Mouse (Mus musculus) Patski (cell line): ENCODE results near the gene Ppat. TPM values are rescaled to one million over a fixed set of nuclear protein-coding genes. Genes with fewer than 3 reads are reported as not detected.

Experiments
- ATAC-seq: fragments of 100-300 bp; one replicate; pipeline ENCODE4 v1.8.0; 2021
- CTCF ChIA-PET: fragments of 350-600 bp; sonication (Branson Sonifier 250); formaldehyde crosslinking; loops from one replicate; lab custom pipeline; 2022; ENCODE audit warnings: inconsistent platforms; lab: Charles Lee
- POLR2A ChIA-PET: fragments of 350-600 bp; sonication (Branson Sonifier 250); formaldehyde crosslinking; loops from one replicate; lab custom pipeline; 2022; ENCODE audit warnings: antibody characterized with exemption, inconsistent platforms; lab: Charles Lee
- DNase-seq: peaks from one replicate; pipeline ENCODE4 v3.0.0-alpha.2; 2011; ENCODE audit warnings: low read depth, low spot score
- H3K27me3 ChIP-seq: fragments of 371-371 bp; one replicate; pipeline ENCODE4 v1.5.1; 2021
- CTCF ChIP-seq: fragments of 100-300 bp; IDR thresholded peaks from one replicate; pipeline ENCODE4 v1.5.1; 2021
- in situ Hi-C: fragments of 300-500 bp; cut with MboI; formaldehyde crosslinking; loops from 3 replicates; pipeline ENCODE4 v1.11.1; 2018; ENCODE audit warnings: low pct_unique_long_range_greater_than_20kb, mixed read lengths
- polyA plus RNA-seq: library from polyadenylated mRNA; unstranded; gene quantifications from one replicate; pipeline ENCODE4 v1.2.3, GENCODE M21; 2021

The Ppat gene
- polyA plus RNA-seq, 1 experiment from 2014 or later: 30.8 TPM

DNA sequence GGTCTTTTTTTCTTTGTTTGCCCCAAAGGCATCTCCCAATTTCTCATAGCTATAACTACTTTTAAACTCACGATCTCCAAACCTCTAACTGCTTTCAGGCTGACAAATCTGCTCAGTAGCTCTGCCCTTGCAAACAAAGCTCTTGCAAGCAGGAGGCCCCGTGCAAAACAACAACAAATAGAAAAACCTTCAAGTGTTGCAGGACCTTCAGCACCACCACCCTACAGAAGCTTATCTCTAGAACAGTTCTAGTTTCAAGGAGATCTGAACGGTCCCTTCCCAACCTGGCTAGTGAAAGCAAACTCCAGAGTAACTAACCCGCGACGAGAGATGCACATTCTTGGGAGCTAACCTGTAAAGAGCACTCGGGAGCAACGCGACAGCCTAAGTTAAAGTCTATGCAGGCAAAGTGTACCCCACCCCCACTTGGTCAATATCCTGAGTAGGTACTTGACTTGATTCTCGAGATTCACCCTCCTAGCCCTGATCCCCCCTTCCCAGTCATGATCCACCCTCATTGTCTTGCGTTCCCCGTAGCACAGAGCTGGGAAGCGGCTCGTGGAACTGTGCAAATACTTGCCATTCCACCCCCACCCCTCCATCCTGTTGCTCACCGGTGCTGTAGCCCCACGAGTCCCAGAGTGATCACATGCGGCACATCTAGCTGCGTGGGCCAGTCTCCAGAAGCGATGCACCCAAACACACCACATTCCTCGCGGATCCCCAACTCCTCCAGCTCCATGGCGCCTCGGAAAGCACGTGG, 854 bp downstream of the Ppat start:
- no peak for TF ChIP-seq CTCF
- DNase-seq (no peak), ATAC-seq (peak; percentile 38)
- in situ Hi-C loops: loop anchor here (5.0 to 10.0 kb wide), 2 partner anchors 48 to 366 kb away; partner anchors contain the start of gene Cep135
- ChIA-PET CTCF (interaction anchor here (0.8 to 2.3 kb wide), 12 partner anchors 9 to 62 kb away, joined by 3 to 18 read pairs (median 4); no protein-coding TSS in a partner anchor), POLR2A (interaction anchor here (0.6 to 2.7 kb wide), 8 partner anchors 9 to 483 kb away, joined by 3 to 18 read pairs (median 5); partner anchors contain the start of gene Aasdh)
- H3K27me3 ChIP-seq: no peaks in the 10 kb centered on the region

DNA sequence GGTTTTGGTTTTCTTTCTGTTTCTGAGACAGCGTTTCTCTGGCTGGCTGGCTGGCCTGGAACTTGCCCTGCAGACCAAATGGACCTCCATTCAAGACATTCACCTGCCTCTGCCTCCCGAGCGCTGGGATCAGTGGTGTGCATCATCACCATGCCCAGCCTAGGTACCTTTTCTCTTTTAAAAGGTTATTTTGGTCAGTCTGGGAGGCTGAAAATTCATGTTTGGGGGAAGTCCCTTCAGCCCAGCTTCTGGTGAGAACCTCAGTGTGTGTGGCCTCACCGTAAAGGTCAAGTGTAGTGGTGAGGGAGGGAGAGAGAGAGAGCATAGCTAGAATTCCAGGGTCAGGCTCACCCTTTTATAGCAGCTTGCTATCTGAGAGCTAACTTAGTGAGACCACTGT, 3.6 kb downstream of the Ppat start:
- no peak for TF ChIP-seq CTCF
- ChIA-PET CTCF (interaction anchor here (0.7 to 3.2 kb wide), 7 partner anchors 12 to 46 kb away, joined by 3 to 13 read pairs (median 3); no protein-coding TSS in a partner anchor), POLR2A (no interaction called here)
- H3K27me3 ChIP-seq: no peaks in the 10 kb centered on the region
- ATAC-seq: no peak
- DNase-seq: no peak
- in situ Hi-C loops: no loop called here

DNA sequence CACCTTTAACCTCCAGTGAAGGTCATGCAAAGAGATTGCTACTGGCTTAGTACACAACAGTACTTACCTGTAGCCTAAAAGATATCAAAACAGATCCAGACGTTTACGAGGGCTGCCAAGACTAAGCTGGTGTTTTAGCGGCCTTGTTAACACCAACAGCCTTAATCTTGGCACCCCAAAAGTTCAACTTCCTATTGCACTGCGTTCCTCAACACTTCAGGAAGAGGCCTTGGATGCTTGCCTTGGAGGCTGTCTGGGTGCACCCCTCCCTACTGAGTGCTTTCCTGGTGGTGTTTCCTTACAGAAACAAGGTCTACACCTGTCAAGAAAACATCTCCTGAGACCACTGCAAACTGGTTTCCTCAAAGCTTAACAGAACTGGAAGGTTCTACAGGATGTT, 4.2 kb downstream of the Ppat start:
- TF ChIP-seq CTCF: no peak
- no peaks in the 10 kb centered on the region for H3K27me3 ChIP-seq
- ChIA-PET POLR2A (no interaction called here), CTCF (interaction anchor here (0.7 to 3.2 kb wide), 5 partner anchors 13 to 39 kb away, joined by 3 to 13 read pairs (median 3); no protein-coding TSS in a partner anchor)
- DNase-seq: no peak
- in situ Hi-C loops: no loop called here
- no peak for ATAC-seq

DNA sequence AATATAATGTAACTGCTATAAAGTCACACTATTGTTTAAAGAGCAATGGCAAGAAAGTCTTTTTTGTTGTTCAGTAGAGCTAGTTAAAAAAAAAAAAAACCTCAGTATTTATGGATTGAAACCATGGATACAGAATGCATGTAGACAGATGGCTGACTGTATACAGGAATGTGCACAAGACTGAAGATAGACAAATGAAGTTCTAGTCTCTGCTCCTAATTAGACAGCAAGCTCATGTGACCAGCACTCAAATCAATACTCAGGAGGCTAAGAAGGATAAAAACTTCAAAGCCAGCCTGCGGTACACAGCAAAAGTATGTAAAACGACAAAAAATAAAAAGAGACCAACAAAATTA, 5.7 kb downstream of the Ppat start:
- DNase-seq (no peak), ATAC-seq (no peak)
- in situ Hi-C loops: no loop called here
- no peak for TF ChIP-seq CTCF
- ChIA-PET CTCF (interaction anchor here (1.1 to 3.2 kb wide), 7 partner anchors 12 to 38 kb away, joined by 3 to 21 read pairs (median 3); no protein-coding TSS in a partner anchor), POLR2A (interaction anchor here (1.6 kb wide), 1 partner anchor 15 kb away, joined by 5 read pairs; no protein-coding TSS in a partner anchor)
- no peaks in the 10 kb centered on the region for H3K27me3 ChIP-seq

DNA sequence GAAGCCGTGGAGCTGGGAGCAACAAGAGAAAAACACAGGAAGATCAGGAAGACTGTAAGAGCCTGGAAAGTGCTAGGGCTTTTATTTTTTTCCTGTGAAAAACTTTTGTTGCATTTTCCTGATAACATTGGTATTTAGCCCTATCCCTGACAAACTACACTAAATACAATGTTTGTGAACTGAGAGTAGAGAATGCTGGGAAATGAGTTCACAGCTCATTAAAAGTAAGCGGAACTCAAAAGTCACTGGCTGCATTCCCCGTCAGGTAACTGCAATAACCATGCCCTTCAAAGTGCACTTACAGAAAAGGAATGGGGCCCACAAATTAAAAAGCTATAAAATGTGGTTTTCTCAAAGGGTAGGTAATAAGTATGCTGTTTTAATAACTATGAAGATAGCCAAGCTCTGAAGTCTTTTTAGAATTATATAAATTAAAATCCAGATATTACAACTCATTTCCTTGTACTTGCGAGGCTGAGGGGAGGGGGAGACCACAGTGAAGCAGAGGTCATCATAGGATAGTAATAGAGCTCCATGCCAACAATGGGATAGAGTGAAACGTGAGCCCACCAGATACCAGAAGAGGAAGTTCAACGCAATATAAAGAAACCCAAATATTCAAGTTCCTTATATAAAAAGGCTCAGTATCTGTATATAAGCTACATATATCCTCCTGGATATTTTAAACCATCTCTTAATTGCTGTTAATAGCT, 6.3 kb downstream of the Ppat start:
- ChIA-PET CTCF (interaction anchor here (1.1 to 3.2 kb wide), 7 partner anchors 13 to 37 kb away, joined by 3 to 21 read pairs (median 3); no protein-coding TSS in a partner anchor), POLR2A (interaction anchor here (1.6 kb wide), 1 partner anchor 15 kb away, joined by 5 read pairs; no protein-coding TSS in a partner anchor)
- in situ Hi-C loops: no loop called here
- no peaks in the 10 kb centered on the region for H3K27me3 ChIP-seq
- DNase-seq (no peak), ATAC-seq (no peak)
- no peak for TF ChIP-seq CTCF

DNA sequence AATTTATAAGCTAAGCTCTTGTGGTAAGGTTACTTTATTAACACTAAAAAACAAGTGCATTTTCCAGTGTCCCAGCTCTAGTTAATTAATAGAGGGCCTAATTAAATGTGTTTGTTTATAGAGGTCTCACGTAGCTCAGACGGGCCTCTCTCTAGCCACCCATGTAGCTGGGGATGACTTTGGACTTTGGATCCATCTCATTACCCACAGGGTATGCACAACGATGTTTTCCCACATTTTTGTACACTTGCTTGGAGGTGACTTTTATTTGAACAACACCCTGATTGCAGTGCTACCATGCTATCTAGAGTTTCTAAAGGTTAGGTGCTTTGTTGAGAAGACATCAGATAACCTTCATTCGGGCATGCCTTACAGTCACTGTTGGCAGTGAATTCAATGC, 8.9 kb downstream of the Ppat start:
- DNase-seq: no peak
- ATAC-seq: peak; percentile 76
- in situ Hi-C loops: no loop called here
- CTCF ChIA-PET: interaction anchor here (1.4 to 5.3 kb wide), 3 partner anchors 8 to 20 kb away, joined by 8 to 49 read pairs (median 23); partner anchors contain the start of genes Paics and Ppat
- no peak for TF ChIP-seq CTCF
- no peaks in the 10 kb centered on the region for H3K27me3 ChIP-seq
- POLR2A ChIA-PET: interaction anchor here (1.4 to 1.9 kb wide), 3 partner anchors 9 to 19 kb away, joined by 6 read pairs; partner anchors contain the start of genes Paics and Ppat

DNA sequence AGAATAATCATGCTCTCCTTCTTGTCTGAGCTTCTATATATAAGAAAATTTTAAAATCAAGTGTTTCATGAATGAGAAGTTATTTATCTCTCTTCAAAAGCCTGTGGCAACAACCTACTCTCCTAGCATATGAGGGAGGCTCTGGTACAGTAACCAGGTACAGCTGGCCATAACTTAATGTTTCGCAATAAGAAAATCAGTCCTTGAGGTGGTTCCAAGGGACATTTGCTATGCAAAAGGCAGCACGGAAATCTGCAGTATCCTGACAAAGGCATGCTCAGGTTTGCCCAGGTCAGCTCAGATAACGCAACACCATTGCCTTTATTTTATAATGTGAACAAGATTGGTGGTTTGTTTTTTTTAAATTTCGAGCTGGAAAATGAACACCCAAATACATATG, 9.4 kb downstream of the Ppat start:
- no peak for DNase-seq
- ChIA-PET CTCF (interaction anchor here (1.4 to 5.3 kb wide), 3 partner anchors 9 to 19 kb away, joined by 8 to 49 read pairs (median 23); partner anchors contain the start of genes Paics and Ppat), POLR2A (interaction anchor here (1.4 to 1.9 kb wide), 2 partner anchors 9 to 14 kb away, joined by 6 read pairs; partner anchors contain the start of genes Paics and Ppat)
- TF ChIP-seq CTCF: no peak
- no peak for ATAC-seq
- H3K27me3 ChIP-seq: no peaks in the 10 kb centered on the region
- in situ Hi-C loops: no loop called here

DNA sequence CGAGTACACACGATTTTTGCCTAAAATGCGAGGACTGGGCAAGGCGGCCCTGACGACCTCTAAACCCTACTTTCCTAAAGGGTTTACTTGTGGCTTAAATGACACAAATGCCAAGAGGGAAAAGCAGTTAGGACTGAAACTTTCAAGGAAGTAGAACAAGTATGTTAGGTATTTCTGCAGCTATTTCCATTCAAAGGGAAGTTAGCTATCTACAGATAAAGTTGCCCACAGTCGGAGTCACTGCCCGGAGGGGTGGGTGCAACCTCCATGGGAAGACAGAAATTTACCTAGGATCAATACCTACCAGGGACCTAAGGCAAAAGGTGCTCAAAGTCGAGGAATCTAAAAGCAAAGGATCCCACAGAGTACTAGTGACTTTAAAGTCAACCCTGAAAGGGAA, 11.7 kb downstream of the Ppat start:
- ChIA-PET CTCF (interaction anchor here (5.3 kb wide), 1 partner anchor 12 kb away, joined by 49 read pairs; no protein-coding TSS in a partner anchor), POLR2A (no interaction called here)
- H3K27me3 ChIP-seq: no peaks in the 10 kb centered on the region
- no peak for TF ChIP-seq CTCF
- ATAC-seq: no peak
- DNase-seq: no peak
- in situ Hi-C loops: no loop called here

DNA sequence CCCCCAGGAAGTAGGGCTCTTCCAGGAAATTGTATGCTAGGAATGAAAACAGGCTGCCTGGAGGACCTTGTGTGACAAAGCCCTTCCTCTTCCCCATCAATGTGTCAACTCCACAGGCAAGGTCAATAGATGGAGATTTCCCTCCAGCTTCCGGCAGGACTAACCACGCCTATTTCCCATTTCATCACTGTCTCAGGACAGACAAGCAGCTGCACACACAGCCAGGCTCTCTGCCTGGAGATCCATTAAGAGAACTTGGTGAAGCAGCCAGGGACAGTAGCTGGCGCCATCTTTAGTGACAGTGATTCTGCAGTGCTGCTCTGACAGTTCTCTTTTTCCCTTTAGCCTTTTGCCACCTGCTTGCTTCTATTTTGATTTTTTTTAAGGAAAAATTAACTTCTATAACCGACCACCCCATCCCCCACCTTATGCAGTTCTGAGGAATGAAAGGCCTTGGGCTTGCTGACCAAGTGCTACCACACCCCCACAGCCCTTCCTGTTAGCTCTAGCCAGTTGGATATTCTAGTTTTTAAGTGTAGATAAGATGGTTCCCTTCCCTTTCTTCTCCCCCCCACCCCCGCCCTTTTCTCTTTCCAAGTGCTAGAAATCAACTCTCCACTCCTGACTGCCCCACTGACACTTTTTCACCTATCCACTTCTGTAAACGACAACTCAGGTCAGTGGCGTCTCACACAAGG, 22.0 kb downstream of the Ppat start:
- CTCF ChIA-PET: interaction anchor here (0.8 to 6.3 kb wide), 4 partner anchors 12 to 343 kb away, joined by 3 to 49 read pairs (median 12); partner anchors contain the start of gene Paics
- ATAC-seq (no peak), DNase-seq (no peak)
- in situ Hi-C loops: no loop called here
- POLR2A ChIA-PET: interaction anchor here (0.6 kb wide), 1 partner anchor 25 kb away, joined by 3 read pairs; no protein-coding TSS in a partner anchor
- no peak for TF ChIP-seq CTCF
- H3K27me3 ChIP-seq: no peaks in the 10 kb centered on the region
